Mouse (Mus musculus) MEL (cell line): ENCODE data around the gene 9130023H24Rik. TPM values are rescaled to one million over a fixed set of nuclear protein-coding genes. Genes with fewer than 3 reads are reported as not detected.

Experiments used
- DNase-seq: peaks from one replicate; pipeline ENCODE4 v3.0.0; 2011; ENCODE audit warnings: low read depth, low spot score
- H3K27ac ChIP-seq: 2 replicates; pipeline ENCODE4 v1.5.1; 2012; ENCODE audit warnings: low read depth, mild to moderate bottlenecking, control low read depth, low read length, moderate library complexity; ENCODE audit not compliant: control insufficient read depth
- H3K27me3 ChIP-seq, 2 experiments: fragments of 150-350 bp in 1 of 2; sonication (generic) in 1 of 2; 2 replicates each; pipeline ENCODE4 v1.6.1; 2012; ENCODE audit warnings: low read length in 2 of 2, mild to moderate bottlenecking in 2 of 2, improper control_type of control experiment in 1 of 2, moderate library complexity in 1 of 2; ENCODE audit not compliant: insufficient read depth in 2 of 2, control insufficient read depth in 1 of 2
- H3K36me3 ChIP-seq, 2 experiments: 2 replicates each; pipeline ENCODE4 v1.6.1; 2012 to 2014; ENCODE audit warnings: low read length in 2 of 2, improper control_type of control experiment in 1 of 2, inconsistent platforms in 1 of 2, mild to moderate bottlenecking in 1 of 2; ENCODE audit not compliant: insufficient read depth in 2 of 2, control insufficient read depth in 1 of 2
- H3K4me1 ChIP-seq, 2 experiments: fragments of 150-350 bp in 1 of 2; sonication (generic) in 1 of 2; 2 replicates each; pipeline ENCODE4 v1.6.1; 2012; ENCODE audit warnings: low read length in 2 of 2, improper control_type of control experiment in 1 of 2, mild to moderate bottlenecking in 1 of 2; ENCODE audit not compliant: insufficient read depth in 2 of 2, control insufficient read depth in 1 of 2
- H3K4me3 ChIP-seq, 2 experiments: fragments of 150-350 bp in 1 of 2; sonication (generic) in 1 of 2; 2 replicates each; pipeline ENCODE4 v1.5.1; 2012; ENCODE audit warnings: low read depth in 2 of 2, low read length in 2 of 2, mild to moderate bottlenecking in 2 of 2, moderate library complexity in 2 of 2, control low read depth in 1 of 2, improper control_type of control experiment in 1 of 2; ENCODE audit not compliant: control insufficient read depth in 1 of 2, insufficient read depth in 1 of 2
- H3K79me2 ChIP-seq: 2 replicates; pipeline ENCODE4 v1.6.1; 2012; ENCODE audit warnings: mild to moderate bottlenecking, low read length, moderate library complexity; ENCODE audit not compliant: control insufficient read depth, poor library complexity, insufficient read depth
- H3K9ac ChIP-seq: 2 replicates; pipeline ENCODE4 v1.6.1; 2012; ENCODE audit warnings: low read depth, mild to moderate bottlenecking, control low read depth, low read length, moderate library complexity; ENCODE audit not compliant: control insufficient read depth, poor library complexity, severe bottlenecking
- H3K9me3 ChIP-seq: fragments of 150-350 bp; sonication (generic); replicated peaks from 2 replicates; pipeline ENCODE4 v1.6.1; 2012; ENCODE audit warnings: mild to moderate bottlenecking, low read length, improper control_type of control experiment, moderate library complexity; ENCODE audit not compliant: insufficient read depth
- CHD2 ChIP-seq: IDR thresholded peaks from 2 replicates; pipeline ENCODE4 v1.6.1; 2011; ENCODE audit warnings: low read length, improper control_type of control experiment
- CTCF ChIP-seq, 3 experiments: IDR thresholded peaks in 2 of 3; conservative IDR thresholded peaks in 1 of 3; 2 replicates each; pipeline ENCODE4 v1.5.1; 2011 to 2012; ENCODE audit warnings: low read length in 3 of 3, low read depth in 2 of 3, mild to moderate bottlenecking in 2 of 3, improper control_type of control experiment in 1 of 3, inconsistent platforms in 1 of 3, mixed read lengths in 1 of 3, moderate library complexity in 1 of 3; ENCODE audit not compliant: control insufficient read depth in 1 of 3, insufficient read depth in 1 of 3, poor library complexity in 1 of 3, severe bottlenecking in 1 of 3
- E2F4 ChIP-seq: IDR thresholded peaks from 2 replicates; pipeline ENCODE4 v1.6.1; 2011; ENCODE audit warnings: low read depth, low read length, improper control_type of control experiment, borderline replicate concordance
- ELF1 ChIP-seq: IDR thresholded peaks from 2 replicates; pipeline ENCODE4 v1.6.1; 2014; ENCODE audit warnings: low read depth, mild to moderate bottlenecking, inconsistent platforms, low read length, improper control_type of control experiment, moderate library complexity
- ETS1 ChIP-seq: IDR thresholded peaks from 2 replicates; pipeline ENCODE4 v1.6.1; 2012; ENCODE audit warnings: low read depth, mild to moderate bottlenecking, inconsistent platforms, low read length, improper control_type of control experiment, moderate library complexity
- GABPA ChIP-seq: IDR thresholded peaks from 2 replicates; pipeline ENCODE4 v1.6.1; 2012; ENCODE audit warnings: low read depth, mild to moderate bottlenecking, inconsistent platforms, low read length, improper control_type of control experiment, moderate library complexity
- GATA1 ChIP-seq: IDR thresholded peaks from 2 replicates; pipeline ENCODE4 v1.6.1; 2011; ENCODE audit warnings: low read depth, low read length, improper control_type of control experiment
- HCFC1 ChIP-seq: IDR thresholded peaks from 2 replicates; pipeline ENCODE4 v1.6.1; 2012; ENCODE audit warnings: low read depth, mild to moderate bottlenecking, inconsistent platforms, low read length, improper control_type of control experiment, moderate library complexity
- JUND ChIP-seq: IDR thresholded peaks from 2 replicates; pipeline ENCODE4 v1.6.1; 2011; ENCODE audit warnings: low read depth, mild to moderate bottlenecking, improper control_type of control experiment, low read length
- KAT2A ChIP-seq: conservative IDR thresholded peaks from 2 replicates; pipeline ENCODE4 v1.6.1; 2012; ENCODE audit warnings: low read depth, low read length, improper control_type of control experiment, inconsistent platforms
- MAFK ChIP-seq: IDR thresholded peaks from 2 replicates; pipeline ENCODE4 v1.6.1; 2011; ENCODE audit warnings: low read depth, mild to moderate bottlenecking, low read length, improper control_type of control experiment, borderline replicate concordance
- MAZ ChIP-seq: IDR thresholded peaks from 2 replicates; pipeline ENCODE4 v1.6.1; 2012; ENCODE audit warnings: low read depth, mild to moderate bottlenecking, inconsistent platforms, low read length, improper control_type of control experiment
- MEF2A ChIP-seq: IDR thresholded peaks from 2 replicates; pipeline ENCODE4 v1.6.1; 2014; ENCODE audit warnings: low read depth, mild to moderate bottlenecking, inconsistent platforms, low read length, improper control_type of control experiment; ENCODE audit not compliant: poor library complexity, insufficient replicate concordance, severe bottlenecking; ENCODE audit errors: extremely low read depth
- MXI1 ChIP-seq: IDR thresholded peaks from 2 replicates; pipeline ENCODE4 v1.6.1; 2011; ENCODE audit warnings: mild to moderate bottlenecking, low read depth, low read length, improper control_type of control experiment
- MYB ChIP-seq: IDR thresholded peaks from 2 replicates; pipeline ENCODE4 v1.6.1; 2011; ENCODE audit warnings: mild to moderate bottlenecking, low read depth, low read length, improper control_type of control experiment
- MYC ChIP-seq: IDR thresholded peaks from 2 replicates; pipeline ENCODE4 v1.6.1; 2011; ENCODE audit warnings: low read depth, mild to moderate bottlenecking, low read length, improper control_type of control experiment, moderate library complexity
- NELFE ChIP-seq: IDR thresholded peaks from 2 replicates; pipeline ENCODE4 v1.6.1; 2011; ENCODE audit warnings: low read depth, low read length, improper control_type of control experiment
- NRF1 ChIP-seq: IDR thresholded peaks from 2 replicates; pipeline ENCODE4 v1.6.1; 2014; ENCODE audit warnings: low read depth, mild to moderate bottlenecking, inconsistent platforms, low read length, improper control_type of control experiment, moderate library complexity; ENCODE audit not compliant: poor library complexity, insufficient read depth, severe bottlenecking
- POLR2AphosphoS2 ChIP-seq: IDR thresholded peaks from 2 replicates; pipeline ENCODE4 v1.6.1; 2011; ENCODE audit warnings: low read length, improper control_type of control experiment
- RAD21 ChIP-seq: IDR thresholded peaks from 2 replicates; pipeline ENCODE4 v1.6.1; 2011; ENCODE audit warnings: mild to moderate bottlenecking, low read depth, low read length, improper control_type of control experiment
- SMC3 ChIP-seq: IDR thresholded peaks from 2 replicates; pipeline ENCODE4 v1.6.1; 2011; ENCODE audit warnings: low read depth, low read length, improper control_type of control experiment
- TAL1 ChIP-seq: IDR thresholded peaks from 2 replicates; pipeline ENCODE4 v1.6.1; 2012; ENCODE audit warnings: mild to moderate bottlenecking, inconsistent platforms, low read length, moderate library complexity, mixed read lengths
- TBP ChIP-seq: IDR thresholded peaks from 2 replicates; pipeline ENCODE4 v1.8.0; 2011; ENCODE audit warnings: low read depth, low read length, improper control_type of control experiment
- TCF12 ChIP-seq: IDR thresholded peaks from 2 replicates; pipeline ENCODE4 v1.6.1; 2014; ENCODE audit warnings: low read depth, mild to moderate bottlenecking, inconsistent platforms, low read length, improper control_type of control experiment, moderate library complexity
- UBTF ChIP-seq: IDR thresholded peaks from 2 replicates; pipeline ENCODE4 v1.6.1; 2012; ENCODE audit warnings: low read depth, mild to moderate bottlenecking, inconsistent platforms, low read length, improper control_type of control experiment, moderate library complexity, borderline replicate concordance; ENCODE audit not compliant: insufficient read depth
- USF1 ChIP-seq: IDR thresholded peaks from 2 replicates; pipeline ENCODE4 v1.6.1; 2014; ENCODE audit warnings: low read depth, mild to moderate bottlenecking, inconsistent platforms, low read length, improper control_type of control experiment, moderate library complexity
- ZMIZ1 ChIP-seq: IDR thresholded peaks from 2 replicates; pipeline ENCODE4 v1.6.1; 2012; ENCODE audit warnings: low read depth, mild to moderate bottlenecking, inconsistent platforms, low read length, improper control_type of control experiment, moderate library complexity
- ZNF384 ChIP-seq: IDR thresholded peaks from 2 replicates; pipeline ENCODE4 v1.6.1; 2012; ENCODE audit warnings: low read depth, mild to moderate bottlenecking, inconsistent platforms, low read length, improper control_type of control experiment
- polyA plus RNA-seq, 2 experiments: library from polyadenylated mRNA; stranded (reverse) in 1 of 2; unstranded in 1 of 2; fragments of >175 nt in 1 of 2; fragments of >200 nt in 1 of 2; gene quantifications; 2 replicates each; pipeline versions ENCODE4 v1.2.1 to v1.2.4; 2012; ENCODE audit warnings: low replicate concordance in 2 of 2, low read depth in 1 of 2; ENCODE audit not compliant: insufficient read length in 2 of 2, insufficient read depth in 1 of 2, missing spikeins in 1 of 2
- total RNA-seq: library from RNA; depleted of rRNA; stranded (reverse); fragments of 300-350 nt; gene quantifications from 2 replicates; pipeline ENCODE4 v1.2.3, GENCODE M21; 2012

The 9130023H24Rik gene
- total and polyA plus RNA-seq, 3 experiments, result 0.96 to 1.5 TPM; not detected in 1

DNA sequence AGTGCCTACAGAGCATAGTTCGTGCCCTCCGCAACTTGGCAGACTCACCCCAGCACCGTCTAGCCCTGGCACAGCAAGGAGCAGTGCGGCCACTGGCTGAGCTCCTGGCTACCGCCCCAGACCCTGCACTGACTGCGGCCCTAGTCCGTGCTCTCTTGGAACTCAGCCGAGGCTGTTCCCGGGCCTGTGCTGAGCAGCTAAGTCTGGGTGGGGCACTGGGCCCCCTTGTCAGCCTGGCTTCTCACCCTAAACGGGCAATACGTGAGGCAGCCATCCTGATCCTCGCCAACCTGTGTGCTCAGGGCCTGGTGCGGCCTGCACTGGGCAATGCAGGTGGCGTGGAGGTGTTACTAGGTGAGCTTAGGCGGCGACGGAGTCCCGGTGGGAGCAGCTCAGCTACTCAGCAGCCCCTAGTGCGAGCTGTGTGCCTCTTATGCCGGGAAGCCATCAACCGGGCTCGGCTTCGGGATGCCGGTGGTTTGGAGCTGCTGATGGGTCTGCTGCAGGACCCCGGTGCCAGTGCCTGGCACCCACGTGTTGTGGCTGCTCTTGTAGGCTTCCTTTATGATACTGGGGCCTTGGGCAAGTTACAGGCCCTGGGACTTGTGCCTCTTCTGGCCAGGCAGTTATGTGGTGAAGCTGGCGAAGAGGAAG, 2.4 kb upstream of the 9130023H24Rik start:
- Histone ChIP-seq H3K4me1 (peaks cover 0 to 11% of the 10 kb centered on the region in 2 experiments; a peak in 3 of 4 replicates), H3K27me3 (no peaks in the 10 kb centered on the region), H3K9ac (no peak overlapping the region), H3K4me3 (no peak overlapping the region), H3K9me3 (no peaks in the 10 kb centered on the region), H3K36me3 (peaks cover 0 to 7% of the 10 kb centered on the region in 2 experiments; a peak in 2 of 4 replicates), H3K27ac (no peak overlapping the region), H3K79me2 (peaks cover 6% of the 10 kb centered on the region)
- TF ChIP-seq E2F4 (no peak), MAFK (no peak), NRF1 (no peak), ZMIZ1 (no peak), SMC3 (no peak), ETS1 (no peak), KAT2A (no peak), TAL1 (no peak), TBP (no peak), RAD21 (no peak), MYB (no peak), TCF12 (no peak), GATA1 (no peak), ELF1 (no peak), GABPA (no peak), NELFE (no peak), USF1 (no peak), MAZ (no peak)
- DNase-seq, result no peak

DNA sequence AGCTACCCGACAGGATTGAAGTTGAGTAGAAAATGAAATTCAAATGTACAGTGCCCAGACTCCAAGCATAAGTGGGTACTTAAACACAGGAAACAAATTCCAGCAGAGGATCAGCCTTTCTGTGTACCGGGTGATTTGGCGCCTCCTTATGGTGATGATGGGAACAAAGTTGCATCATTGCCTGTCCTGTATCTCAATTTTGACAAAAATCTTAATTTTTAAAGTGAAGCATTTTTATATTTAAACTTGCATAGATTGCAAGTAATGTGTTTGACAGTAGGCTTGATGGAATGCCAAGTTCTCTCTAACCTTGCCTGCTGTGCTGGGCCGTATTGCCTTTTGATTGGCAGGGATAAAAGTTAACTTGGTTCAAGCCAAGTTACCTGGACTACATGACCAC, 1.2 kb upstream of the 9130023H24Rik start:
- H3K79me2 ChIP-seq, result peaks cover 6% of the 10 kb centered on the region
- TF ChIP-seq RAD21 (peak; percentile 47), MEF2A (no peak), JUND (no peak), KAT2A (no peak), MYB (no peak), HCFC1 (no peak), UBTF (no peak), TBP (0 out of 2 replicates have a peak, but pooled peaks have one; percentile 15), ELF1 (no peak), ETS1 (0 out of 2 replicates have a peak, but pooled peaks have one; percentile 15), MYC (no peak), CHD2 (no peak), GATA1 (no peak), POLR2AphosphoS2 (no peak), NELFE (no peak), CTCF (IDR thresholded peaks at IDR 0.05 in 2 of 3, conservative IDR thresholded peaks at IDR 0.05 in 1 of 3; ENCODE audit: control insufficient read depth in 1 of 3, insufficient read depth in 1 of 3, low read depth in 2 of 3, low read length in 3 of 3, poor library complexity in 1 of 3, severe bottlenecking in 1 of 3) (peak; percentile 61 to 78 (median 71)), ZNF384 (no peak), TCF12 (no peak), SMC3 (peak; percentile 58), MXI1 (no peak), USF1 (no peak)
- TF ChIP-seq, all 39 proteins: peak for 5
- peaks cover 0 to 11% of the 10 kb centered on the region in 2 experiments; a peak in 3 of 4 replicates for H3K4me1 ChIP-seq
- peak overlapping the region; percentile 71 for H3K27ac ChIP-seq
- H3K27me3 ChIP-seq, result no peaks in the 10 kb centered on the region
- peak overlapping the region; percentile 45 to 62 for H3K4me3 ChIP-seq
- no peaks in the 10 kb centered on the region for H3K9me3 ChIP-seq
- H3K9ac ChIP-seq, result peak overlapping the region; percentile 66
- peaks cover 0 to 7% of the 10 kb centered on the region in 2 experiments; a peak in 2 of 4 replicates for H3K36me3 ChIP-seq
- peak; percentile 83 for DNase-seq
